In genomic region chr6:134244071-134244470, GRCm38 (mm10) we compare ENCODE assay signal across 20 mouse cellular contexts.
DNase-seq lines count a peak whose midpoint lies in the region; ATAC-seq and TF ChIP-seq lines count a peak whose summit lies in the region.
"Had no signal": no experiment of that assay in that cellular context is flagged by ENCODE, and none has a peak within 500 bp of the region (broad histone marks: within the 10 kb centered on the region; RNA-seq: fewer than 3 reads in every experiment).

No protein-coding gene starts in this region.

- intact Hi-C loops in gastrocnemius, adult 2 months (cut with DNase I) = loop anchor here (5.0 to 10.0 kb wide), 3 partner anchors 141 to 282 kb away; partner anchors contain the start of gene Etv6

- H3K9me3 ChIP-seq in kidney, embryonic 14.5 days (ENCODE audit: control insufficient read depth, low read length) = no peaks in the 10 kb centered on the region
- no peaks in the 10 kb centered on the region for H3K9me3 ChIP-seq in neural tube, embryonic 15.5 days (replicated peaks)
- H3K9me3 ChIP-seq: embryonic facial prominence, embryonic 15.5 days; forebrain, embryonic 15.5 days had no signal

- DNase-seq in gastrocnemius, adult 2 months = no peak
- no peak for DNase-seq in gastrocnemius, adult 8-10 months (ENCODE audit: low spot score in 2 of 2)
- no peak for DNase-seq in kidney, adult 2 months
- no peak for DNase-seq in neural tube, embryonic 10.5 days (ENCODE audit: extremely low spot score, low spot score)
- DNase-seq: cerebellum, adult 11 months; cerebellum, adult 8-10 months; cerebellum, postnatal 14 days; embryo, embryonic 11 days; gastrocnemius, postnatal 14 days had no signal

- peak overlapping the region; percentile 77; the same call in 1 of the 2 replicates for H3K27ac ChIP-seq in gastrocnemius, adult 2 months
- H3K27ac ChIP-seq in kidney, adult 2 months (ENCODE audit: insufficient read depth, low read depth, low read length) = peak overlapping the region; percentile 95
- no peak overlapping the region for H3K27ac ChIP-seq in kidney, embryonic 14.5 days (ENCODE audit: low read depth, low read length)
- H3K27ac ChIP-seq in neural tube, embryonic 15.5 days (replicated peaks) = peak overlapping the region; percentile 18; the same call in 1 of the 2 replicates
- H3K27ac ChIP-seq in small intestine, adult 2 months (ENCODE audit: insufficient read depth, low read depth, low read length) = peak overlapping the region; percentile 44
- H3K27ac ChIP-seq: embryonic facial prominence, embryonic 15.5 days; forebrain, embryonic 15.5 days; hindbrain, embryonic 13.5 days had no signal

- H3K27me3 ChIP-seq in kidney, adult 2 months (replicated peaks; ENCODE audit: control insufficient read depth, insufficient read depth, low read length) = no peaks in the 10 kb centered on the region
- no peaks in the 10 kb centered on the region for H3K27me3 ChIP-seq in kidney, embryonic 14.5 days (ENCODE audit: control insufficient read depth, insufficient read depth, low read length)
- H3K27me3 ChIP-seq in neural tube, embryonic 15.5 days (replicated peaks) = no peaks in the 10 kb centered on the region
- no peaks in the 10 kb centered on the region for H3K27me3 ChIP-seq in small intestine, adult 2 months (ENCODE audit: control insufficient read depth, insufficient read depth, low read length)
- H3K27me3 ChIP-seq: embryonic facial prominence, embryonic 15.5 days; forebrain, embryonic 15.5 days; heart, embryonic 13.5 days; hindbrain, embryonic 13.5 days; Patski had no signal

- no peak overlapping the region for H3K9ac ChIP-seq in kidney, embryonic 14.5 days (ENCODE audit: low read depth, low read length)
- no peak overlapping the region for H3K9ac ChIP-seq in neural tube, embryonic 15.5 days (replicated peaks)
- H3K9ac ChIP-seq: embryonic facial prominence, embryonic 15.5 days; forebrain, embryonic 15.5 days; hindbrain, embryonic 13.5 days had no signal

- TF ChIP-seq POLR2A in kidney, adult 2 months (IDR thresholded peaks at IDR 0.05; ENCODE audit: low read depth, low read length) = no peak
- no peak for TF ChIP-seq POLR2A in small intestine, adult 2 months (IDR thresholded peaks at IDR 0.05; ENCODE audit: low read depth, low read length)

- no peak for ATAC-seq in kidney, embryonic 14.5 days (ENCODE audit: low FRiP score, low TSS enrichment)
- no peak for ATAC-seq in neural tube, embryonic 15.5 days (ENCODE audit: low FRiP score)
- no peak for ATAC-seq in megakaryocyte-erythroid progenitor cell, adult 5-6 weeks (replicated peaks; ENCODE audit: low FRiP score, low TSS enrichment, poor library complexity, severe bottlenecking)
- ATAC-seq: activated CD4-positive, CD25-positive, alpha-beta regulatory T cell, adult 4 months; forebrain, embryonic 15.5 days; hindbrain, postnatal 0 days; Patski had no signal

- 66% methylated on average over 4 of the region's 4 CpGs for WGBS in kidney, adult 2 months
- 89% methylated on average over 4 of the region's 4 CpGs for WGBS in kidney, embryonic 14.5 days
- WGBS in neural tube, embryonic 15.5 days = 88% methylated on average over 4 of the region's 4 CpGs
- WGBS in small intestine, adult 2 months = 76% methylated on average over 4 of the region's 4 CpGs

- H3K4me3 ChIP-seq in gastrocnemius, adult 2 months = no peak overlapping the region
- H3K4me3 ChIP-seq in kidney, adult 2 months (ENCODE audit: insufficient read depth, low read depth, low read length) = no peak overlapping the region
- H3K4me3 ChIP-seq in kidney, embryonic 14.5 days (ENCODE audit: low read length) = no peak overlapping the region
- no peak overlapping the region for H3K4me3 ChIP-seq in neural tube, embryonic 15.5 days (replicated peaks)
- H3K4me3 ChIP-seq in small intestine, adult 2 months (ENCODE audit: low read depth, low read length) = no peak overlapping the region
- H3K4me3 ChIP-seq: embryonic facial prominence, embryonic 15.5 days; forebrain, embryonic 15.5 days; heart, embryonic 13.5 days; hindbrain, embryonic 13.5 days had no signal

- peaks cover 32% of the 10 kb centered on the region for H3K4me1 ChIP-seq in kidney, adult 2 months (ENCODE audit: control insufficient read depth, insufficient read depth, low read length)
- H3K4me1 ChIP-seq in kidney, embryonic 14.5 days (ENCODE audit: control insufficient read depth, insufficient read depth, low read length) = no peaks in the 10 kb centered on the region
- 0 out of 2 replicates have a peak, but pooled peaks cover 3% of the 10 kb centered on the region for H3K4me1 ChIP-seq in neural tube, embryonic 15.5 days
- H3K4me1 ChIP-seq in small intestine, adult 2 months (ENCODE audit: control insufficient read depth, insufficient read depth, insufficient read length, low read length) = peaks cover 9% of the 10 kb centered on the region; the same call in 1 of the 2 replicates
- H3K4me1 ChIP-seq: embryonic facial prominence, embryonic 15.5 days; forebrain, embryonic 15.5 days; hindbrain, embryonic 13.5 days had no signal

- no peak overlapping the region for H3K4me2 ChIP-seq in kidney, embryonic 14.5 days (replicated peaks; ENCODE audit: low read depth, low read length)
- H3K4me2 ChIP-seq in neural tube, embryonic 15.5 days = no peak overlapping the region
- H3K4me2 ChIP-seq: embryonic facial prominence, embryonic 15.5 days; forebrain, embryonic 15.5 days; heart, embryonic 13.5 days; hindbrain, embryonic 13.5 days had no signal

- no peak for TF ChIP-seq CTCF in gastrocnemius, adult 2 months (IDR thresholded peaks at IDR 0.05)
- no peak for TF ChIP-seq CTCF in kidney, adult 2 months (conservative IDR thresholded peaks at IDR 0.05; ENCODE audit: insufficient read depth, insufficient read length, low read depth, low read length)
- no peak for TF ChIP-seq CTCF in small intestine, adult 2 months (IDR thresholded peaks at IDR 0.05; ENCODE audit: extremely low read depth, insufficient read length, insufficient replicate concordance, low read depth, low read length)

- no peaks in the 10 kb centered on the region; the same call in 1 of the 2 replicates for H3K36me3 ChIP-seq in kidney, adult 2 months (ENCODE audit: control insufficient read depth, insufficient read depth, low read length)
- peaks cover 8% of the 10 kb centered on the region; the same call in 1 of the 2 replicates for H3K36me3 ChIP-seq in kidney, embryonic 14.5 days (ENCODE audit: control insufficient read depth, insufficient read depth, low read length)
- H3K36me3 ChIP-seq in neural tube, embryonic 15.5 days = 0 out of 2 replicates have a peak, but pooled peaks cover 5% of the 10 kb centered on the region
- peaks cover 11% of the 10 kb centered on the region for H3K36me3 ChIP-seq in small intestine, adult 2 months (ENCODE audit: control insufficient read depth, insufficient read depth, low read length)
- H3K36me3 ChIP-seq: forebrain, embryonic 15.5 days had no signal
